Mouse (Mus musculus) stomach, postnatal 0 days (tissue): Measurements from ENCODE around the gene Cntnap2. TPM values are rescaled to one million over a fixed set of nuclear protein-coding genes. Genes with fewer than 3 reads are reported as not detected.

Experiments used
- ATAC-seq: fragments of 200-750 bp; cut with Nextera tagmentation; 2 replicates; pipeline ENCODE4 v1.8.0; 2017; ENCODE audit not compliant: low FRiP score, low TSS enrichment
- DNase-seq: peaks from one replicate; pipeline ENCODE4 v3.0.0-alpha.2; 2016; ENCODE audit warnings: low spot score
- H3K27ac ChIP-seq: fragments of 300-500 bp; sonication (generic); replicated peaks from 2 replicates; pipeline ENCODE4 v1.5.1; 2014; ENCODE audit warnings: mild to moderate bottlenecking, control low read depth
- H3K27me3 ChIP-seq: fragments of 300-500 bp; sonication (generic); 2 replicates; pipeline ENCODE4 v1.6.1; 2014; ENCODE audit warnings: low read length; ENCODE audit not compliant: control insufficient read depth, insufficient read depth
- H3K36me3 ChIP-seq: fragments of 300-500 bp; sonication (generic); 2 replicates; pipeline ENCODE4 v1.6.1; 2014; ENCODE audit warnings: low read length, mixed read lengths; ENCODE audit not compliant: control insufficient read depth, insufficient read depth
- H3K4me1 ChIP-seq: fragments of 300-500 bp; sonication (generic); replicated peaks from 2 replicates; pipeline ENCODE4 v1.6.1; 2014; ENCODE audit warnings: antibody characterized with exemption; ENCODE audit not compliant: control insufficient read depth, insufficient read depth
- H3K4me2 ChIP-seq: fragments of 300-500 bp; sonication (generic); replicated peaks from 2 replicates; pipeline ENCODE4 v1.6.1; 2014; ENCODE audit warnings: low read depth, mild to moderate bottlenecking, control low read depth, moderate library complexity
- H3K4me3 ChIP-seq: fragments of 300-500 bp; sonication (generic); 2 replicates; pipeline ENCODE4 v1.5.1; 2014; ENCODE audit warnings: low read depth, low read length, control low read depth
- H3K9ac ChIP-seq: fragments of 300-500 bp; sonication (generic); 2 replicates; pipeline ENCODE4 v1.6.1; 2014; ENCODE audit warnings: mild to moderate bottlenecking, low read length, control low read depth, mixed read lengths
- H3K9me3 ChIP-seq: fragments of 300-500 bp; sonication (generic); 2 replicates; pipeline ENCODE4 v1.6.1; 2016; ENCODE audit warnings: low read length; ENCODE audit not compliant: control insufficient read depth
- CTCF ChIP-seq: IDR thresholded peaks from 2 replicates; pipeline ENCODE4 v1.5.1; 2016; ENCODE audit warnings: antibody characterized with exemption, low read depth, mild to moderate bottlenecking, moderate library complexity
- EP300 ChIP-seq: optimal IDR thresholded peaks from 2 replicates; pipeline ENCODE3; 2016; ENCODE audit warnings: antibody characterized with exemption
- WGBS: fragments of 180-500 bp; shearing (Covaris S2); extraction: QIAGEN DNeasy Blood & Tissue Kit; methylation state at CpG from one replicate; pipeline ENCODE4 v1.1.7; 2014; 5-methylcytosine and 5-hydroxymethylcytosine counted together
- polyA plus RNA-seq: library from polyadenylated mRNA; unstranded; fragments of >200 nt; fragmentation: Nextera tagmentation; extraction: Ambion mirVana; gene quantifications from 2 replicates; pipeline ENCODE4 v1.2.1, GENCODE M21; 2015

The Cntnap2 gene
- polyA plus RNA-seq, 1 experiment from 2014 or later = 0.55 TPM

- DNase-seq (no peak), ATAC-seq (no peak)
- Histone ChIP-seq H3K27me3 (no peaks in the 10 kb centered on the region), H3K36me3 (no peaks in the 10 kb centered on the region), H3K9ac (no peak overlapping the region), H3K4me1 (no peaks in the 10 kb centered on the region), H3K9me3 (no peaks in the 10 kb centered on the region), H3K4me2 (no peak overlapping the region), H3K4me3 (no peak overlapping the region), H3K27ac (no peak overlapping the region)
- TF ChIP-seq CTCF (no peak), EP300 (no peak)
Observed at GRCm38 (mm10) chr6:45345953-45346352, 286.8 kb downstream of the Cntnap2 start.

GRCm38 (mm10) chr6:45366442-45366841 is 307.3 kb downstream of the Cntnap2 start:
- ATAC-seq (no peak), DNase-seq (no peak)
- H3K9me3 ChIP-seq = no peaks in the 10 kb centered on the region
- no peak overlapping the region for H3K4me3 ChIP-seq
- TF ChIP-seq EP300 (no peak), CTCF (no peak)
- no peaks in the 10 kb centered on the region for H3K27me3 ChIP-seq
- no peaks in the 10 kb centered on the region for H3K4me1 ChIP-seq
- 10% methylated on average over 1 of the region's 1 CpGs for WGBS
- no peak overlapping the region for H3K9ac ChIP-seq
- H3K27ac ChIP-seq = no peak overlapping the region
- no peaks in the 10 kb centered on the region for H3K36me3 ChIP-seq
- H3K4me2 ChIP-seq = no peak overlapping the region

- 58% methylated on average over 7 of the region's 7 CpGs for WGBS
- Histone ChIP-seq H3K9ac (no peak overlapping the region), H3K36me3 (no peaks in the 10 kb centered on the region), H3K4me3 (no peak overlapping the region), H3K4me1 (no peaks in the 10 kb centered on the region), H3K4me2 (no peak overlapping the region), H3K27ac (no peak overlapping the region), H3K27me3 (no peaks in the 10 kb centered on the region), H3K9me3 (no peaks in the 10 kb centered on the region)
- no peak for TF ChIP-seq CTCF
- TF ChIP-seq EP300 = no peak
- DNase-seq = no peak
- ATAC-seq = no peak
Observed at GRCm38 (mm10) chr6:45381126-45381525, 322.0 kb downstream of the Cntnap2 start.

- ATAC-seq = 0 out of 2 replicates have a peak, but pooled peaks have one; percentile 6
- no peaks in the 10 kb centered on the region for H3K4me1 ChIP-seq
- no peaks in the 10 kb centered on the region for H3K27me3 ChIP-seq
- H3K9me3 ChIP-seq = no peaks in the 10 kb centered on the region
- 12% methylated on average over 1 of the region's 1 CpGs for WGBS
- TF ChIP-seq CTCF (no peak), EP300 (no peak)
- H3K36me3 ChIP-seq = no peaks in the 10 kb centered on the region
- DNase-seq = peak; percentile 42
- H3K27ac ChIP-seq = no peak overlapping the region
- no peak overlapping the region for H3K9ac ChIP-seq
- no peak overlapping the region for H3K4me2 ChIP-seq
- H3K4me3 ChIP-seq = no peak overlapping the region
Observed at GRCm38 (mm10) chr6:45389034-45389433, 329.9 kb downstream of the Cntnap2 start.

- Histone ChIP-seq H3K27me3 (no peaks in the 10 kb centered on the region), H3K4me3 (no peak overlapping the region), H3K27ac (no peak overlapping the region), H3K4me1 (no peaks in the 10 kb centered on the region), H3K4me2 (no peak overlapping the region), H3K9ac (no peak overlapping the region), H3K9me3 (no peaks in the 10 kb centered on the region), H3K36me3 (no peaks in the 10 kb centered on the region)
- TF ChIP-seq CTCF = no peak
- TF ChIP-seq EP300 = no peak
- WGBS = 74% methylated on average over 2 of the region's 2 CpGs
- ATAC-seq = no peak
- no peak for DNase-seq
Observed at GRCm38 (mm10) chr6:45413629-45414028, 354.5 kb downstream of the Cntnap2 start.

- Histone ChIP-seq H3K27me3 (no peaks in the 10 kb centered on the region), H3K4me3 (no peak overlapping the region), H3K9ac (no peak overlapping the region), H3K9me3 (no peaks in the 10 kb centered on the region), H3K4me1 (no peaks in the 10 kb centered on the region), H3K4me2 (no peak overlapping the region), H3K36me3 (no peaks in the 10 kb centered on the region), H3K27ac (no peak overlapping the region)
- DNase-seq (no peak), ATAC-seq (no peak)
- WGBS = 88% methylated on average over 1 of the region's 1 CpGs
- TF ChIP-seq CTCF = no peak
- no peak for TF ChIP-seq EP300
Observed at GRCm38 (mm10) chr6:45455424-45455823, 396.3 kb downstream of the Cntnap2 start.
